Mouse (Mus musculus): ENCODE measurements around the gene Sec22b. TPM values are rescaled to one million over a fixed set of nuclear protein-coding genes. Genes with fewer than 3 reads are reported as not detected.

Gene Sec22b
- polyA plus RNA-seq, 1 experiment from 2014 or later, result 104 TPM

- ATAC-seq (replicated peaks), result no peak
- Histone ChIP-seq H3K27ac (replicated peaks) (no peak overlapping the region), H3K27me3 (no peaks in the 10 kb centered on the region), H3K9me3 (no peaks in the 10 kb centered on the region), H3K4me2 (replicated peaks) (no peak overlapping the region), H3K4me1 (peaks cover 34% of the 10 kb centered on the region), H3K36me3 (no peaks in the 10 kb centered on the region), H3K4me3 (no peak overlapping the region), H3K9ac (replicated peaks) (no peak overlapping the region)
- 93% methylated on average over 6 of the region's 6 CpGs for WGBS
Observed at GRCm38 (mm10) chr3:97934331-97935300, 33.6 kb downstream of the Sec22b start.

DNA sequence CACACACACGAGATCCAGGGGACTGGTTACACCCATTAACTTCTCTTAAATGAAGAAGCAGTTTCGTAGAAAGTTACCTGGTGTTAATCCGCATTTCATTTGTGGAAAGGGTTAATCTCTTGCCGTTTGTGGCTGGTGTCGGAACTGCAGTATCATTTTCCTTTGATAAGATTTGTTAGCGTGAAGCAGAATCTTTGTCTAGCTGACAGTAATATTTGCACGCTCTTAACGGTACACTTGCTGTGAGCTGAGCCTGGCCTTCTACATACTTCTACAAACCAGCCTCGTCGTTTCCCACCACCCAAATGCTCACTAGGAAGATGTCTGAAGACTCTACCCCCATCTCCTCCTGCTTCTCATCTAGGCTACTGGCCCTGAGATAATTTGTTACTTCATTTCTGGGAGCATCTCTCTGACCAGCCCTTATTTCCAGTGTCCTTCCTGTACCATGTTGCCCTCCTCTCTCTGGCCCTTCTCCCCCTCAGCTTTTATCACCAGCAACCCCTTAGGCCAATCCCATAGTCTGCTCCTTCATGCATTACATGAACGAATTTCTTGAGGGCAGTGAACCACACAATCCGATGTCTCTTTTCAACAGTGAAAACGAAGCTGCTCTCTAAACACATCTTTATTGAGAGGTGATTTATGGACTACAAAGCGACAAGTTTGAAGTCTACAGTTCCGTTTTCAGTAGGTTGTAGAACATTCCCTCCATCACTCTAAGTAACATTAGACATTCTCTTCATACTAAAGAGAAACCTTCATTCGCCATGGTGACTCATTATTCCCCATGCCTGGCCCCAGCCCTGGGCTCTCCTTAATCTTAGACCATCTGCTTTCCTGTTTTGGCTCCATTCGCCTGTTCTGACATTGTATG lies 36.3 kb downstream of the Sec22b start:
- Histone ChIP-seq H3K9me3 (no peaks in the 10 kb centered on the region), H3K27ac (replicated peaks) (no peak overlapping the region), H3K9ac (replicated peaks) (no peak overlapping the region), H3K36me3 (no peaks in the 10 kb centered on the region), H3K4me3 (no peak overlapping the region), H3K4me2 (replicated peaks) (no peak overlapping the region), H3K27me3 (no peaks in the 10 kb centered on the region), H3K4me1 (peaks cover 43% of the 10 kb centered on the region)
- WGBS, result 45% methylated on average over 17 of the region's 17 CpGs
- ATAC-seq (replicated peaks), result no peak

DNA sequence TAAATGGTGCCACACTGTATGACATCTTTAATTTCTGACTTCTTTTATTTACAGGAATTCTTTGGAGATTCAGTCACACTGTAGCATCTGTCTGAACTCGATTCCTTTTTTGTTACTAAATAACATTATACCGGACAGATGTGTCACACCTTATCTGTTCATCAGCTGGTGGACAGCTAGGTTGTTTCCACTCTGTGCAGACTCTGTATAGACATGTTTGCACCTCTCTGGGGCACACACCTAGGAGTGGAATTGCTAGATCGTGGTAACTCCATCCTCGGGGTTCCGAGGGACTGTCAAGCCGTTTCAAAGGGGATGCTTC lies 36.9 kb downstream of the Sec22b start:
- H3K9ac ChIP-seq (replicated peaks), result no peak overlapping the region
- 54% methylated on average over 6 of the region's 6 CpGs for WGBS
- H3K4me3 ChIP-seq, result no peak overlapping the region
- ATAC-seq (replicated peaks), result no peak
- peaks cover 47% of the 10 kb centered on the region for H3K4me1 ChIP-seq
- H3K27ac ChIP-seq (replicated peaks), result no peak overlapping the region
- no peaks in the 10 kb centered on the region for H3K36me3 ChIP-seq
- H3K27me3 ChIP-seq, result no peaks in the 10 kb centered on the region
- H3K4me2 ChIP-seq (replicated peaks), result no peak overlapping the region
- no peaks in the 10 kb centered on the region for H3K9me3 ChIP-seq

DNA sequence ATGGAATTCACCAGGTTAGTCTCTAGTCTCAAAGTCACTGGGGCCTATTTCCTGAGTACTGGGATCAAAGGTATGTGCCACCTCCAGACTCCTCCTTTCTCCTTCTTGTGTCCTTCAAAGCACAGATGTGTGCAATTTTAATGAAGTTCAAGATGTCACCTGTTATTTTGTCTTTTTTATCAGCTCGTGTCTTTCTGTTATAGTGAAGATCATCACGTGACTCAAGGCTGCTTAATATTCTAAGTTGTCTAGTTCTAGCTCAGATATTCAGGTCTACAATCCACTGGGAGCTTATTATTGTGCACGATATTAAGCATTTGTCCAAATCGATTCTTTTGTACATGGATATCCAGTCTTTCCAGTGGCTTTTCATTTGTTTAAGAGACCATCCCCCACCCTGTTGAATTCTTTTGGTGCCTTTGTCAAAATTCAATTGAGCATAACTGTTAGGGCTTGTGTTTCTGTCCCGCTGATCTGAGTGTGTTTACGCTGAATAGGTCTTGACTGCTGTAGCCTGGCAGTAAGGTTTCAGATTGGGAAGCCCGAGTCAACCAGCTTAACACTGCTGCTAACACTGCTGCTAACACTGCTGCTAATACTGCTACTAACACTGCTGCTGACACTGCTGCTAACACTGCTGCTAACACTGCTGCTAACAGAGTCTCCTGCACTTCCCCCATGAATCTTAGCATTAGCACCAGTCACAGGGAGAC lies 38.0 kb downstream of the Sec22b start:
- no peak overlapping the region for H3K9ac ChIP-seq (replicated peaks)
- no peak overlapping the region; the same call in 1 of the 2 replicates for H3K27ac ChIP-seq (replicated peaks)
- peak; percentile 39 for ATAC-seq (replicated peaks)

GRCm38 (mm10) chr3:97939626-97940510 lies 38.9 kb downstream of the Sec22b start:
- H3K4me3 ChIP-seq, result no peak overlapping the region
- 0 out of 2 replicates have a peak overlapping the region, but pooled peaks have one; percentile 9 for H3K27ac ChIP-seq (replicated peaks)
- no peak overlapping the region for H3K9ac ChIP-seq (replicated peaks)
- whole genome bisulfite sequencing, result 6% methylated on average over 10 of the region's 10 CpGs
- peaks cover 47% of the 10 kb centered on the region for H3K4me1 ChIP-seq
- H3K36me3 ChIP-seq, result no peaks in the 10 kb centered on the region
- no peak for ATAC-seq (replicated peaks)
- no peaks in the 10 kb centered on the region for H3K27me3 ChIP-seq
- H3K4me2 ChIP-seq (replicated peaks), result no peak overlapping the region
- H3K9me3 ChIP-seq, result no peaks in the 10 kb centered on the region

More for the DNA sequence above, 38.0 kb downstream of the Sec22b start:
- H3K4me3 ChIP-seq, result no peak overlapping the region
- H3K36me3 ChIP-seq, result no peaks in the 10 kb centered on the region
- no peaks in the 10 kb centered on the region for H3K9me3 ChIP-seq
- H3K4me2 ChIP-seq (replicated peaks), result no peak overlapping the region
- WGBS, result 7% methylated on average over 7 of the region's 7 CpGs
- peaks cover 47% of the 10 kb centered on the region for H3K4me1 ChIP-seq
- no peaks in the 10 kb centered on the region for H3K27me3 ChIP-seq

DNA sequence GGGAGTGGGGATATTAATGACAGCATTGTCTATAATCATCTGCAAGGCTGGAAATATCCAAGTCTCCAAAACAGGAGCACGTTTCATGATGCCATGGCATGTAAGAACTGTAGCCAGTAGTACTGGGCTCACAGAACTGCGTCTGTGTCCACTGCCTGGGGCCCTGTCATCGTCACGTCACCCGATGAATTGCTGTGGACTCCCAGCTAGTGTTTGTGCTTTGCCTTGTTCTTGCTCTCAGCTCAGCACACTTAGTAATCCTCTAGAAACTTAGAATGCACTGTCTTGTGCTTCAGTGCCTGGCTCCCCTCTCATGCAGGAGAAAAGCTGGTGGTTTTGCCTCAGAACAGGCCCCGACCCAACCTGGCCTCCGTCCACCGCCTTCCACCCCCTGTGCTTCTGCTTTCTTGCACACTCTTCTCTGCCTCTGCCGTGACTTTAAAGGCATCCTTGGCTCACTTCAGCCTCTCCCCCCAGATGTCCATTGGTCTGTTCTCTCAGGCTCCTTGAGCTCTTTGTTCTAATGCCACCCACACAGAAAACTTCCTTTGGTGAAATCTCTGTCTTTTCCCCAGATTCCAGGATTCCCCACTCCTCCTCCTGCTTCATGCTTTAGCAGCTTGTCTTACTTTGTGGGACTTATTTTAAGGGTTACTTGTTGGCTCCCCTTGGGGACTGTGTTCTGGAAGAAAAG lies 39.7 kb downstream of the Sec22b start:
- Histone ChIP-seq H3K27me3 (no peaks in the 10 kb centered on the region), H3K4me1 (peaks cover 47% of the 10 kb centered on the region), H3K4me2 (replicated peaks) (no peak overlapping the region), H3K36me3 (no peaks in the 10 kb centered on the region), H3K9ac (replicated peaks) (no peak overlapping the region), H3K9me3 (no peaks in the 10 kb centered on the region), H3K4me3 (no peak overlapping the region), H3K27ac (replicated peaks) (no peak overlapping the region)
- 17% methylated on average over 9 of the region's 9 CpGs for WGBS
- ATAC-seq (replicated peaks), result 0 out of 2 replicates have a peak, but pooled peaks have one; percentile 24

DNA sequence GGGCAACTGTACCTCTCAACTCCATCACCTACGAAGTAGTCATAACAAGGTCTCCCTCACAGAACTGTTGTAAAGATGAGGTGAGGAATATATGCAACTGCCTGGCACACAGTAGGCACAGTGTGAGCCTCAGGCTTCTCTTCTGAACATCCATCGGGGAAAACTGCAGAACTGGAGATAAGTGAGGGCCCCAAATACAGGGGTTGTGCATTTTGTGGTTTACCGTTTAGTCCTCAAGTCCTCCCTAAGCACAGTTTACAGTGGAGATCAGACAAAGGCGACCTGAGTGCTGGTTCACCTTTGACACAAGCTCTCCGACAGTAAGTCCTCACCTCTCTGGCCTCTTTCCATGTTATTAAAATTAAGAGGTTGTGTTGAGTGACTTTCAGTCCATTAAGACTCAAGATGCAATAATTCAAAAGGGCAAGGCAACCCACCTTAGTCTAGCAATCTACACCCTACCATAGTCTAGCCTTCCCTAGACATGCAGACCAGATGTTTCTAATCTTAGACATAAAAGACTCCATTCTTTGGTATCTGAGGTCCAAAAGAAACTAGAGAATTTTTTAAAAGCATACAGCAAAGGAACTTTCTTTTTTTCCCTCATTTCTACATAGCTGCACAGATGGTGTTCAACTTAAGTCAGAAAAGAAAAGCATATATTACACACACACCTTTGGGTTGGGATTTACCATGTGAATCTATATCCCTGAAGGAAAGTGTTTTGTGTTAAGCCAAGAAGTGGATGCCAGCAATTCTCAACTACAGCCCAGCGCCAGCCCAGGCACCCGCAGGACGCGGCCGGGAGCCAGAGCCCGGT lies 40.7 kb downstream of the Sec22b start:
- H3K4me2 ChIP-seq (replicated peaks), result peak overlapping the region; percentile 29
- ATAC-seq (replicated peaks), result no peak
- H3K9me3 ChIP-seq, result no peaks in the 10 kb centered on the region
- peak overlapping the region; percentile 1; the same call in 1 of the 2 replicates for H3K9ac ChIP-seq (replicated peaks)
- no peaks in the 10 kb centered on the region for H3K27me3 ChIP-seq
- H3K27ac ChIP-seq (replicated peaks), result 0 out of 2 replicates have a peak overlapping the region, but pooled peaks have one; percentile 16
- 35% methylated on average over 11 of the region's 11 CpGs for WGBS
- no peaks in the 10 kb centered on the region for H3K36me3 ChIP-seq
- peaks cover 47% of the 10 kb centered on the region for H3K4me1 ChIP-seq
- H3K4me3 ChIP-seq, result peak overlapping the region; percentile 6; the same call in 1 of the 2 replicates

DNA sequence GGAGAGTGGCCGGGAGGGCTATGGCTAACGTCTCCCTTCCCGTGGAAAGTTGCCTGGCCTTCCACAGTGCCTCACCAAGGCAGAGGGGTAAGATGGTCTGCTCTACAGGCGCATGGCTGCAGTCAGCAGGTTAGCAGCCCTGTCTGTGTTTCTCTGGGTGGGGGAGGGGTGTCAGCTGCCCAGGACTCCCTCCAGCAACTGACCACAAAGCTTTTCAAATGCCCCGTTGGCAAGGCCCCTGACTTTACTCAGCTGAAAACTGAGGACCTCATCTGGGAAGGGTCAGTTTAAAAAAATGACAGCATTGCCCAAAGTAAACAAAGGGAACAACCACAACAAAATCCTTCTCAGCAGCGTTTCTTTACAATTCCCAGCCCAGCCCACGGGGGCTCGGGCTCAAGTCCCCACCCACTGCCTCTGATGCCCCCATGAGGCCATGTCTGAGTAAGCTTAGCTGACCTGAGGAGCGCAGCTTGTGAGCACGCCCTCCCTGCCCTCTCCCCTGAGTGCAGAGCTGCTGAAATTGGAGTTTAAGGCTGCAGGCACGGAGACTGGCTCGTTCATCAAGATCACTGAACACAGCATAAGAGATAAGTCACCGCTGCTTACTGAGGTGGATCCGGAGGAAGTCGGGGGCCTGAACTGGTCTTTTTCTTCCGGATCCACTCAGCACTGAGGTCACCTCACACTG lies 41.4 kb downstream of the Sec22b start:
- no peak; the same call in 1 of the 2 replicates for ATAC-seq (replicated peaks)
- peak overlapping the region; percentile 1; the same call in 1 of the 2 replicates for H3K9ac ChIP-seq (replicated peaks)

DNA sequence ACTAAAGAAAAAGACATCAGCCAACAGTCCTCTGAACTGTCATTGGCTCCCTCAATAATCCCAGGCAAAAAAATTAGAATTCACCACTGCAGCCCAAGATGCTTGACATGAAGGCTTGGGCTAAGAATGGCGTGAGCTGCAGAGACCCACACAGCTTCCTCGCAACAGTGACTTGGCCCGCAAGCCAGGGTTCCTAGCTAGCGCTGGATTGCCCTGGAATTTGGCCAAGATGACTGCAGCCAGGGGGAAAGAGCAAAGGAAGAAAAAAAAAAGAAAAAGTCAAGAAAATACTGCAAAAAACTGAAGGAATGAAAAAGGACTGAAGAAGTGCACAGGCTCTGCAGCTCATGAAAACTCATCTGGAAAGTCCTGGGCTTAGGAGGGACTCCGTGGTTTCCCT lies 43.5 kb downstream of the Sec22b start:
- no peaks in the 10 kb centered on the region for H3K36me3 ChIP-seq
- no peak overlapping the region for H3K27ac ChIP-seq (replicated peaks)
- H3K4me2 ChIP-seq (replicated peaks), result no peak overlapping the region
- no peak overlapping the region for H3K9ac ChIP-seq (replicated peaks)
- no peaks in the 10 kb centered on the region for H3K27me3 ChIP-seq
- 69% methylated on average over 5 of the region's 5 CpGs for WGBS
- no peak for ATAC-seq (replicated peaks)
- no peaks in the 10 kb centered on the region for H3K9me3 ChIP-seq
- H3K4me1 ChIP-seq, result peaks cover 28% of the 10 kb centered on the region
- H3K4me3 ChIP-seq, result no peak overlapping the region

More for the DNA sequence above, 41.4 kb downstream of the Sec22b start:
- H3K4me2 ChIP-seq (replicated peaks), result peak overlapping the region; percentile 29
- H3K36me3 ChIP-seq, result no peaks in the 10 kb centered on the region
- H3K27ac ChIP-seq (replicated peaks), result 0 out of 2 replicates have a peak overlapping the region, but pooled peaks have one; percentile 16
- H3K9me3 ChIP-seq, result no peaks in the 10 kb centered on the region
- 12% methylated on average over 16 of the region's 16 CpGs for WGBS
- peaks cover 43% of the 10 kb centered on the region for H3K4me1 ChIP-seq
- H3K4me3 ChIP-seq, result peak overlapping the region; percentile 6; the same call in 1 of the 2 replicates
- no peaks in the 10 kb centered on the region for H3K27me3 ChIP-seq

Measured in forebrain, embryonic 15.5 days (tissue).